Mouse (Mus musculus) bone marrow macrophage, adult 2 months (primary cell): ENCODE results near the gene Muc3a. TPM values are rescaled to one million over a fixed set of nuclear protein-coding genes. Genes with fewer than 3 reads are reported as not detected.

Experiments
- H3K27ac ChIP-seq: 2 replicates; pipeline ENCODE4 v1.5.1; 2012; ENCODE audit warnings: low read depth, low read length; ENCODE audit not compliant: insufficient read depth
- H3K4me1 ChIP-seq: 2 replicates; pipeline ENCODE4 v1.6.1; 2012; ENCODE audit warnings: low read length; ENCODE audit not compliant: control insufficient read depth, insufficient read depth
- H3K4me3 ChIP-seq: 2 replicates; pipeline ENCODE4 v1.5.1; 2012; ENCODE audit warnings: mild to moderate bottlenecking, low read length, moderate library complexity; ENCODE audit not compliant: insufficient read depth
- CTCF ChIP-seq: IDR thresholded peaks from 2 replicates; pipeline ENCODE4 v1.5.1; 2012; ENCODE audit warnings: low read depth, mild to moderate bottlenecking, low read length, moderate library complexity
- POLR2A ChIP-seq: IDR thresholded peaks from 2 replicates; pipeline ENCODE4 v1.6.1; 2012; ENCODE audit warnings: mild to moderate bottlenecking, low read depth, low read length, borderline replicate concordance
- polyA plus RNA-seq: library from polyadenylated mRNA; stranded (reverse); fragments of >200 nt; gene quantifications from 2 replicates; pipeline ENCODE4 v1.2.4, GENCODE M21; 2012; ENCODE audit not compliant: missing spikeins, insufficient read depth, insufficient read length

The Muc3a gene
- not detected in 2 replicates for polyA plus RNA-seq

GRCm38 (mm10) chr5:137212289-137212688, at the start of gene Muc3a:
TSS of gene Muc3a (minus strand) at chr5:137212389.
- Histone ChIP-seq H3K4me1 (no peaks in the 10 kb centered on the region), H3K27ac (no peak within 1 kb of the TSS), H3K4me3 (no peak within 1 kb of the TSS)
- no peak for TF ChIP-seq POLR2A

GRCm38 (mm10) chr5:137211114-137211829, 917 bp downstream of the Muc3a start:
- Histone ChIP-seq H3K4me3 (no peak overlapping the region), H3K4me1 (no peaks in the 10 kb centered on the region)

GRCm38 (mm10) chr5:137210689-137211088, 1.5 kb downstream of the Muc3a start:
- no peaks in the 10 kb centered on the region for H3K4me1 ChIP-seq
- no peak overlapping the region for H3K4me3 ChIP-seq
- TF ChIP-seq POLR2A, result no peak
- no peak for TF ChIP-seq CTCF
- H3K27ac ChIP-seq, result no peak overlapping the region

More at GRCm38 (mm10) chr5:137211114-137211829, 917 bp downstream of the Muc3a start:
- TF ChIP-seq POLR2A (no peak), CTCF (no peak)
- no peak overlapping the region for H3K27ac ChIP-seq

GRCm38 (mm10) chr5:137205301-137205700, 6.9 kb downstream of the Muc3a start:
- Histone ChIP-seq H3K4me1 (no peaks in the 10 kb centered on the region), H3K27ac (no peak overlapping the region), H3K4me3 (no peak overlapping the region)
- TF ChIP-seq POLR2A (no peak), CTCF (no peak)

- Histone ChIP-seq H3K4me3 (no peak overlapping the region), H3K4me1 (peaks cover 6% of the 10 kb centered on the region; the same call in 1 of the 2 replicates), H3K27ac (no peak overlapping the region)
- no peak for TF ChIP-seq POLR2A
- TF ChIP-seq CTCF, result no peak
Observed at GRCm38 (mm10) chr5:137194488-137195120, 17.6 kb downstream of the Muc3a start.

- peaks cover 6% of the 10 kb centered on the region; the same call in 1 of the 2 replicates for H3K4me1 ChIP-seq
- no peak overlapping the region for H3K4me3 ChIP-seq
- H3K27ac ChIP-seq, result no peak overlapping the region
- TF ChIP-seq POLR2A (no peak), CTCF (no peak)
Observed at GRCm38 (mm10) chr5:137193279-137193952, 18.8 kb downstream of the Muc3a start.

- no peak overlapping the region for H3K27ac ChIP-seq
- peak overlapping the region; percentile 38 for H3K4me3 ChIP-seq
Observed at GRCm38 (mm10) chr5:137189326-137189725, 22.9 kb downstream of the Muc3a start.

GRCm38 (mm10) chr5:137185362-137185761, 26.8 kb downstream of the Muc3a start:
- H3K4me1 ChIP-seq, result no peaks in the 10 kb centered on the region

More at GRCm38 (mm10) chr5:137189326-137189725, 22.9 kb downstream of the Muc3a start:
- no peak for TF ChIP-seq POLR2A
- no peak for TF ChIP-seq CTCF
- peaks cover 6% of the 10 kb centered on the region; the same call in 1 of the 2 replicates for H3K4me1 ChIP-seq

GRCm38 (mm10) chr5:137179646-137180374, 32.4 kb downstream of the Muc3a start:
- H3K4me3 ChIP-seq, result no peak overlapping the region
- H3K27ac ChIP-seq, result no peak overlapping the region
- TF ChIP-seq CTCF (no peak), POLR2A (no peak)
- H3K4me1 ChIP-seq, result peaks cover 5% of the 10 kb centered on the region; the same call in 1 of the 2 replicates

More at GRCm38 (mm10) chr5:137185362-137185761, 26.8 kb downstream of the Muc3a start:
- Histone ChIP-seq H3K27ac (no peak overlapping the region), H3K4me3 (no peak overlapping the region)
- no peak for TF ChIP-seq POLR2A
- TF ChIP-seq CTCF, result no peak
